Mouse (Mus musculus) heart, postnatal 36 days (tissue): ENCODE measurements around the gene Btbd17. TPM values are rescaled to one million over a fixed set of nuclear protein-coding genes. Genes with fewer than 3 reads are reported as not detected.

Source experiments
- DNase-seq, 2 experiments: peaks; one replicate each; pipeline ENCODE4 v3.0.0; 2021 to 2022
- intact Hi-C: fragments of 180-260 bp; cut with DNase I; formaldehyde crosslinking; loops from one replicate; pipeline ENCODE4 v1.15.1; 2025
- total RNA-seq, 2 experiments: library from RNA; stranded (reverse); gene quantifications; 2 replicates each; pipeline ENCODE4 v1.2.3; 2021

Gene Btbd17
- total RNA-seq, 2 experiments from 2014 or later = not detected

- DNase-seq = no peak
- intact Hi-C loops = no loop called here
Observed at GRCm38 (mm10) chr11:114807686-114808427, 12.1 kb upstream of the Btbd17 start.

GRCm38 (mm10) chr11:114807025-114807424 is 11.3 kb upstream of the Btbd17 start:
- intact Hi-C loops = no loop called here
- DNase-seq = no peak

DNA sequence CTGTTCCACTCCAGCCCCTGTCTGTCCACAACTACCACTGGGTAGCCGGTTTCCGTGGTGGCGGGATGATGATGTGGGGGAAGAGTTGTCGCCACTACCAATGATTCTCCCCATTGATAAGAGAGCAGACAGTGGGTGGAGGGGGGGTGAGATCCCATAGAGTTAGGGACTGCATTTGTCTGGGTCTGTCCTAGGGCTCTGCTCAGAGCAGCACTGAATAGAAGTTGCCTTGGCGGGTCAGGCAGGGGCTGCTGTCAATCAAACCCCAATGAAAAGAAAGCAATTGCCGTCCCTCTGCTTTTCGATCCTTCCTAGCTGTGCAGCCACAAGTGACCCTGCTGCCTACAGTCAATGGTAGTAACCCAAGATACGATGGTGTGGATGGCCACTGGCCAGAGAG is 8.2 kb upstream of the Btbd17 start:
- intact Hi-C loops = no loop called here
- no peak for DNase-seq

GRCm38 (mm10) chr11:114802540-114803267 is 7.0 kb upstream of the Btbd17 start:
- no peak for DNase-seq
- intact Hi-C loops = no loop called here

DNA sequence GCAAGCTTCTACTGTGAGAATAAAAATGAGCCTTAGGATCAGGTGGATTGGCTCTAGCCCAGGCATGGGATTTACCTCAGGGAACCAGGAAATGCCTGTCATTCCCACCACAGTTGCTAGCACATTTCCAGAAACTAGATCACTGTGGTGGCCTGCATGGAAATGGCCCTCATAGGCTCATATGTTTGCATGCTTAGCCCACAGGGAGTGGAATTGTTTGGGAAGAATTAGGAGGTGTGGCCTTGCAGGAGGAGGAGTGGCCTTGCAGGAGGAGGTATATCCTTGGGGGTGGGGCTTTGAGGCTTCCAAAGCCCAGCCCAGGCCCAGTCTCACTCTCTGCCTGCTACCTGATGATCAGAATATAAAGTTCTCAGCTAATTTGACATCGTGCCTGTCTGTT is 6.2 kb upstream of the Btbd17 start:
- no peak for DNase-seq
- intact Hi-C loops = no loop called here

DNA sequence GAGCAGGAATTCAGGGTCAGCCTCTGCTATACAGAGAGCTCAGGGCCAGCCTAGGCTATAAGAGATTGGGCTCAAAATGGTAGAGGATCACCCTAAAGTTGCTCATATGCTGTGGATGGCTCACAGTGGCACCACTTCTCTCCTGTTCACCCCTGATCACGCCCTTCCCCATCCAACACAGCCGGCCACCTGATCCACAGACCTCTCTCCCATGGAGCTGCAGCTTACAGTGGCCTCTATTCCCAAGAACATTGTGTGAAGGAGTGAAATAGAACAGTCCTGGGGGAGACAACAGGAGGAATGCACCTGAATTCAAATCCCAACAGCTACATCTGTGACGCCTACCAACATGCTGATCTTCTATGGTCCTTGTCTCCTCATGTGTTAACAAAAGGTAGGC is 2.9 kb upstream of the Btbd17 start, which contains the start of gene Gpr142:
Gene Gpr142, plus strand, starts transcription at position 301 of the 400 bp plus-strand sequence.
- intact Hi-C loops = no loop called here
- DNase-seq = no peak

- DNase-seq = no peak
- intact Hi-C loops = no loop called here
Observed at GRCm38 (mm10) chr11:114797981-114798380, 2.2 kb upstream of the Btbd17 start.

- no peak for DNase-seq
- intact Hi-C loops = no loop called here
Observed at GRCm38 (mm10) chr11:114797176-114797575, 1.4 kb upstream of the Btbd17 start.

DNA sequence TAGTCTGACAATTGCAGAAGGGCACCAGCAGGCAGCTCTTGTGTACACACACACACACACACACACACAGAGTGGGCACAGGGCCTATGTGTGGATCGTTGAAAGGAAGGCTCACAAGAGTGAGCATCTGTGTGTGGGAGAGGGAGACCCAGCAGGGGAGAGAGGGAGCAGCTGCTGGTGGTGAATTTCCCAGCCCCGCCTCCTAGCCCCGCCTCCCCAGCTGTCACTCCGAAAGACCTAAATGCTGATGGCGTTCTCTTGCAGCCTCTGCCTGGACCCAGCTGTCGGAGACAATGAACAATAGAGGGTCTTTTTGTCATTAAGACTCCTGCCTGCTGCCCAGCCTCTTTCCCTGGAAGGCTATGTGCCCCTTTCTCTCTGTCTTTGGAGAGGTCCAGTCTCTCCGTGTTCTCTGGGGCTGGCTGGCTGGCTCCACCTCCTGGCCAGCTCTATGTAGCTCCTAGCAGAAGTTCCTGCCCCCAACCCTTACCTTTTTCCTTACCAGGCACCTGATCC is 456 bp downstream of the Btbd17 start:
- intact Hi-C loops = no loop called here
- peak; percentile 42 to 46 for DNase-seq

DNA sequence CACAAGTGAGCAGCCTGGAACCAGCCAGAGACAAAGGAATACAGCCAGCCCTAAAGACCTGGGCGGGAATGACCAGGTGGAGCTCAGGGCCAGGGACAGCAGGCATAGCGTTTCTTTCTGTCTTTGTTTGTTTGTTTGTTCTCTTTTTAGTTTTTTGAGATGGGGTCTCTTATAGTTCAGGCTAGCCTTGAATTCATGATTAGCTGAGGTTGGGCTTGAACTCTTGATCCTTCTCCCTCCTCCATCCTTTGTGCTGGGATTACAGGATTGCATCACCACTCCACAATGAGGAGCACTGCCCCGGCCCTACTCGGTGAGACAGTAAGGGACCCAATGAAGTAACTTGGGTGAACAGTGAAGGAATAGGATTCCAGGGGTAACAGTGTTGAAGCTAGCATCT is 1.1 kb downstream of the Btbd17 start:
- intact Hi-C loops = no loop called here

DNA sequence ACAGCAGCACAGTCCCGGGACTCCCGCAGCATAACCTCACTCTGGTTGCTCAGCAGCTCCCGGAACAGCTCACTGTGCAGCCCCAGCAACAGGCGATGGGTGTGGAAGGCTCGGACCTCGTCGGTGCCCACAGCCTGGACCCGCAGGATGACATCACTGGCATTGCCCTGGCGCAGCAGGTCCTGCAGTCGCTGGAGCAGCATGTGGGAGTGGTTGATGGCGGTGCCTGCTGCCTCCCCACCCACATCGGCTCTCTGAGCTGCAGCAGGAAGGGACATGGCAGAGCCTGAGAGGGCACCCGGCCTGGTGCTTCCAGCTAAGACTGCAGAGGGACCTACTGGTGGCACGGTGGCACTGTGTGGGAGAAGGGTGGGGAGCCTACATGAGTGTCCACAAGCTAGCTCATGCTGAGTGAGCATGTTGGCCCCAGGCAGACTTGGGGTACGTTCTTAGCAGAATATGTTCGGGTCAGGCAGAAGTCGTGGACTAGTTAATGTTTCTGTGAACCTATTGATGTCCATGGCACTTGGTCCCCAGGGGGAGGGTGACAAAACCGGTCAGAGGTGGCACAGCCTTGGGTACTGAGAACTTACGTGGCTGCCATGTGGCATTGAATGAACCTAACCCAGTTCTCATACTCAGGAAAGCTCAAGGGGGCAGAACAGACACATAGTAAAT is 1.7 kb downstream of the Btbd17 start:
- no peak for DNase-seq
- intact Hi-C loops = no loop called here

More for the DNA sequence above, 1.1 kb downstream of the Btbd17 start:
- no peak for DNase-seq

DNA sequence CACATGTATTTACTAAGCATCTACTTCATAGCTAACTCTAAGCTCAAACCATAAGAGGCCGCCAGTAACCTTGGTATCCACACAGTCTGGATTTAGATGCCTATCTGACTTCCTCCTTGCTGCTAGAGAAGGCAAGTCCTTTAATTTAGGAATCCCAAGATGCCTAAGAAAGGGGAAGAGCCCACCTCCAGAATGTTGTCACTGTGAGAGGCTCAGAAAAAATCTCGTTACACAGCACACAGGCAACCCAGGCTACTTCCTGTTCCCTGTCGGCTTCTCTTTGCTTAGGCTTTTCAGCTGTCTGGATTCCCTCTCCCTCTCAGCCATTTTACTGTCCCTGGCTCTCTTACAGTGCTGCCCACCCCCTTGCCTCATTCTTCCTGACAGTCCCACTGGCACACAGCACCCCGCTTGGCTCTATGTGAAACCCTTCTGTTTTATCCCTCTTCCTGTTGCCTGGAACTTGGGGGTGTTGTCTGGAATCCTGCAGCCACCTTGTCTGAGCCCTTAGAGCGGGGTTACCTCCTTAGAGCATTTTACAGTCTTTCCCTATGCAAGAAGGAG is 2.7 kb downstream of the Btbd17 start:
- intact Hi-C loops = no loop called here
- DNase-seq = no peak

DNA sequence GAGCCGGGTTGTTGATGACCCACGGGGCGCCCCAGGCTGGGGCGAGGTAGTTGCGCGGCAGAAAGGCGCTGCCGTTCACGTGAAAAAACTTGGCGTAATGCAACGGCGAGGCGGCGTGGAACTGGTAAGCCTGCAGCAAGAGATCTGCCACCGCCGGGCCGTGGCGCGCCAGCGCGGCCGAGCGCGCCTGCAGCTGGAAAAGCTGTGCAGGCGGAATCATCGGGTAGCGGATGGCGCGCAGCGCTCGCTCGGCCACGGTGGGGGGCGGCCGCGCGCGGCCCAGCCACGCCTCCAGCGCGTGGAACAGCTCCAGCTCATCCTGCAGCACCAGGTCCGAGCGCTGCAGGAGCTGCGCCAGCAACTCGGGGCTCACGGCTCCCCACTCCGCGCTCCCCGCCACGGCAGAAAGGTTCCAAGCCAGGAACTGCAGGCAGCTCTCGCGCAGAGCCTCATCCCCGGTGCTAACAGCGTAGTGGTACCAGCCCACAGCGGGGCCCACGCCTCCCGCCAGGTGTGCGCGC is 3.8 kb downstream of the Btbd17 start:
- no peak for DNase-seq
- intact Hi-C loops = no loop called here

DNA sequence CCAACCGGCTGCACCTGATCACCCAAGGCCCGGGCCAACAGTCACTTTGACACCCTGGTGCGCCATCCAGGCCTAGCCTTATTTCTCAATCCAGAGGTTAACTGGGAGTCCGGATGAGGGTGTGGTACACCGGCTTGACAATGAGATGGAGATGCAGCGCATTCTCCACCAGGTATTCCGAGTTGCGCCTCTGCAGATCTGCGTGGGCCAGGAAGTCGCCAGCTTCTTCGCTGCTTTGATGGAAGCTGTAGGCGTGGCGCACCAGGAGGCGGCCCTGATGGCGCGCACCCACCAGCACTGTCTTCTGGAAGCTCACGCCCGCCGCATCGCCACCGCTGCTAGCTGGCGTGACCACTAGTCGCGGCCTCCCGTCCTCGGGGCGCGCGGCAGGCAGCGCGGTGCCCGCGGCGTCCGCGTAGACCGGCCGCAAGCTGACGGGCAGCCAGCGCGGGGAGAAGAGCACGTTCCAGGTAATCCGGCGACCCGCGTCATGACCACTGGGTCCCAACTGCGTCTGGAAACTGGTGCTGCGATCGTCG is 4.3 kb downstream of the Btbd17 start:
- no peak for DNase-seq
- intact Hi-C loops = no loop called here

DNA sequence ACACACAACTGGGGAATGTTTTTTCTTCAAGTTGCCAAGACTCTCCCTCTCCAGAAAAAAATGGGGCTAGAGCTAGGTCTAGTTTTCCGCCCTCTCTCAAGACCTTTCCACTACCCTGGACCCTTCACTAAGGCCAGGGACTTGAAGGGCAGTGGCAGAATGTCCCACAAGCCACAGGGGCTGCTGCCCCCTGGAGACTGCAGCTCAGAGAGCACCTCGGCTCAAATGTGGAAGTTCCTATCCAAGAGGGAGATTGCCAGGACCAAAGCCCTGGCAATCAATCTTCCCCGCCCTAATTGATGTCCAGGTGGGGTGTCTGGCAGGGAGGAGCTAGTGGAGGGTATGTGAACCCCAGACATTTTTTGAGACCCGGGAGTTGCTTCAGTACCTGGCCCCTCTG is 4.9 kb downstream of the Btbd17 start:
- intact Hi-C loops = no loop called here
- no peak for DNase-seq

- intact Hi-C loops = no loop called here
- DNase-seq = no peak
Observed at GRCm38 (mm10) chr11:114790171-114790570, 5.6 kb downstream of the Btbd17 start.

DNA sequence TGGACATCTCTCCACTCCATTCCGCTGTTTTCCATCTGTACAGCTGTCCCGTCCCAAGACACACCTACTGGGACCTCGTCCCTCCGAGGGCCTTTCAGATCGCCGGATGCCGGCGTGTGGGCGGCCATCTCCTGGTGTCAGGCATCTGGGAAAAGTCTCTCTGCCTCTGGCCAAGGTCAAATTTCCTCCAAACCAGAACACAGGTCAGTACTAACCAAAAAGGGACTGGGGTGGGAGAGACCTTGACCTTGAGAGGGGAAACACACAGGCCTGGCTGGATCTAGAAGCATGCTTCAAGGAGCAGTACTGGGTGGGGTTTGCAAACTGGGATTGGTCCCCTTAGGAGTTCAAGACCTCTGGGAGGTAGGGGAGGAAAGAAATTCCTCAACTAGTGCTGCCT is 6.0 kb downstream of the Btbd17 start:
- DNase-seq = no peak
- intact Hi-C loops = loop anchor here (1.0 kb wide), 1 partner anchor 44 kb away; no protein-coding TSS in a partner anchor

- intact Hi-C loops = loop anchor here (1.0 kb wide), 1 partner anchor 44 kb away; no protein-coding TSS in a partner anchor
- peak; percentile 85 to 89 for DNase-seq
Observed at GRCm38 (mm10) chr11:114789061-114789714, 6.6 kb downstream of the Btbd17 start.

- DNase-seq = no peak
- intact Hi-C loops = no loop called here
Observed at GRCm38 (mm10) chr11:114787611-114788010, 8.1 kb downstream of the Btbd17 start.

GRCm38 (mm10) chr11:114786326-114786725 is 9.4 kb downstream of the Btbd17 start:
- intact Hi-C loops = no loop called here
- no peak for DNase-seq
